Mouse (Mus musculus) lung, adult 2 months (tissue): ENCODE data around the gene Colca2.

Experiments
- CTCF ChIP-seq: fragments of 200-500 bp; IDR thresholded peaks from 2 replicates; pipeline ENCODE4 v1.5.1; 2011; ENCODE audit warnings: mild to moderate bottlenecking, low read length, control low read depth; ENCODE audit not compliant: insufficient read depth
- POLR2A ChIP-seq: fragments of 200-500 bp; IDR thresholded peaks from 2 replicates; pipeline ENCODE4 v1.6.1; 2011; ENCODE audit warnings: low read depth, mild to moderate bottlenecking, control low read depth, low read length, borderline replicate concordance; ENCODE audit errors: extremely low read depth

GRCm38 (mm10) chr9:51306351-51306750, 28.0 kb upstream of the Colca2 start:
- TF ChIP-seq POLR2A = no peak
- no peak for TF ChIP-seq CTCF
